In genomic region chr7:80607503-80607902, GRCm38 (mm10) we compare ENCODE assay signal across 31 mouse cellular contexts.
"Had no signal": no experiment of that assay in that cellular context is flagged by ENCODE, and none has a peak within 500 bp of the region (broad histone marks: within the 10 kb centered on the region; RNA-seq: fewer than 3 reads in every experiment).

No protein-coding gene starts in this region.

- H3K9ac ChIP-seq: limb, embryonic 12.5 days; limb, embryonic 13.5 days; limb, embryonic 15.5 days; liver, embryonic 12.5 days; liver, embryonic 13.5 days; liver, embryonic 14.5 days; liver, embryonic 15.5 days; liver, postnatal 0 days; lung, embryonic 14.5 days; lung, embryonic 15.5 days; midbrain, embryonic 12.5 days; midbrain, embryonic 13.5 days; midbrain, embryonic 15.5 days; neural tube, embryonic 12.5 days; neural tube, embryonic 13.5 days had no signal

- H3K36me3 ChIP-seq: liver, embryonic 12.5 days; liver, embryonic 15.5 days; midbrain, embryonic 15.5 days had no signal

- H3K4me1 ChIP-seq: liver, embryonic 15.5 days; lung, embryonic 15.5 days; neural tube, embryonic 12.5 days had no signal

- DNase-seq: left cerebral cortex, postnatal 4 days; liver; liver, embryonic 13.5 days; liver, postnatal 0 days; lung, adult 18-20 months; lung, adult 2 months; lung, embryonic 14.5 days; lung, postnatal 10 days; lung, postnatal 14 days; lung, postnatal 36 days; lung, postnatal 4 days had no signal

- H3K4me3 ChIP-seq: left cerebral cortex, adult 2 months; limb, embryonic 10.5 days; limb, embryonic 12.5 days; limb, embryonic 13.5 days; limb, embryonic 15.5 days; liver, embryonic 12.5 days; liver, embryonic 13.5 days; liver, embryonic 15.5 days; lung, embryonic 15.5 days; megakaryocyte, embryonic 14.5 days; midbrain, embryonic 12.5 days; midbrain, embryonic 13.5 days; midbrain, embryonic 15.5 days; myocyte; neural tube, embryonic 12.5 days; neural tube, embryonic 13.5 days had no signal

- H3K27me3 ChIP-seq: limb, embryonic 12.5 days; limb, embryonic 13.5 days; limb, embryonic 15.5 days; liver, embryonic 12.5 days; liver, embryonic 13.5 days; liver, embryonic 15.5 days; lung, embryonic 15.5 days; megakaryocyte, embryonic 14.5 days; midbrain, embryonic 12.5 days; midbrain, embryonic 13.5 days; midbrain, embryonic 15.5 days; neural tube, embryonic 12.5 days; neural tube, embryonic 13.5 days had no signal

- H3K4me2 ChIP-seq: limb, embryonic 12.5 days; limb, embryonic 13.5 days; limb, embryonic 15.5 days; liver, embryonic 11.5 days; liver, embryonic 12.5 days; liver, embryonic 13.5 days; liver, embryonic 15.5 days; lung, embryonic 14.5 days; lung, embryonic 15.5 days; midbrain, embryonic 12.5 days; midbrain, embryonic 13.5 days; midbrain, embryonic 15.5 days; neural tube, embryonic 12.5 days; neural tube, embryonic 13.5 days had no signal

- ATAC-seq: liver, embryonic 12.5 days; liver, postnatal 0 days; lung, postnatal 0 days; midbrain, embryonic 13.5 days; midbrain, embryonic 15.5 days; midbrain, embryonic 16.5 days had no signal

- H3K27ac ChIP-seq: left cerebral cortex, adult 2 months; limb, embryonic 10.5 days; limb, embryonic 12.5 days; limb, embryonic 13.5 days; limb, embryonic 15.5 days; liver, embryonic 12.5 days; liver, embryonic 13.5 days; liver, embryonic 14.5 days; liver, embryonic 15.5 days; lung, embryonic 15.5 days; macrophage; midbrain, embryonic 12.5 days; midbrain, embryonic 13.5 days; midbrain, embryonic 15.5 days; neural tube, embryonic 12.5 days; neural tube, embryonic 13.5 days had no signal

- H3K9me3 ChIP-seq: limb, embryonic 10.5 days; limb, embryonic 12.5 days; limb, embryonic 13.5 days; limb, embryonic 15.5 days; liver, embryonic 12.5 days; liver, embryonic 13.5 days; liver, embryonic 15.5 days; lung, embryonic 15.5 days; megakaryocyte, embryonic 14.5 days; midbrain, embryonic 12.5 days; midbrain, embryonic 13.5 days; midbrain, embryonic 15.5 days; neural tube, embryonic 12.5 days; neural tube, embryonic 13.5 days had no signal
